Mouse (Mus musculus): ENCODE data around the gene Fbxo3.
A peak's percentile ranks its signal among the peaks of the same experiment; 100 is the strongest.
"Not testable (repeated sequence)": the region's sequence is repeated elsewhere in the genome, so short reads cannot be mapped to it uniquely, and the experiment has no call there.

Fbxo3 gene

DNA sequence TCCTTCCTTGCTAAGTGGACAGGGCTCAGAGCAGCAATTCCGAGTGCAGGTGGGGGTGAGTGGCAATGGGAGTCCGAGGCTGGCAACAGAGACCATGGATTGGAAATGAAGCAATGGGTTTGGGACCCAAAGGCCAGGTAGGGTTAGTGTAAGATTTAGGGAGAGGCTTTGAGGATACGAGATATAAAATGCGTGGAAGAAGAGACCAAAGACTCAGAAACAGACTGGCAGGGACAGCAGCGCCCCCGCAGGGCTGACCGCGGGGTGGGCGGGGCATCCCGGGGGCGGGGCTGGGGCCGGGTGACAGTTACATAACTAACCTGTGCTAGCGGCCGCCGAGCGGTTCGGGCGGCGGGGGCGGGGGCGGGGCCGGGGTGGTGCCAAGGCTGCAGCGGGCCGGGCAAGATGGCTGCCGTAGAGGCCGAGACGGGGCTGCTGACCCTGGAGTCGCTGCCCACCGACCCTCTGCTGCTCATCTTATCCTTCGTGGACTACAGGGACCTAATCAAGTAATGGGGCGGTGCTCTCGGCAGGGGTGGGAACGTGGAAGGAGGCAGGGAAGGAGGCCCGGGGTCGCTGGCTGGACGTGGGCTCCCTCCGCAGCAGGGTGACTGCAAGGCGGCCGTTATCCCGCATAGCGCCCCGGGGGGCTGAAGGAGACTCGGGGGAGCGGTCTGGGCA is at the start of gene Fbxo3:
Gene Fbxo3, plus strand, starts transcription at position 264 of the 681 bp plus-strand sequence.
- peak; percentile 76 to 83 for DNase-seq (ENCODE audit: low read depth in 2 of 2, low spot score in 2 of 2)

DNA sequence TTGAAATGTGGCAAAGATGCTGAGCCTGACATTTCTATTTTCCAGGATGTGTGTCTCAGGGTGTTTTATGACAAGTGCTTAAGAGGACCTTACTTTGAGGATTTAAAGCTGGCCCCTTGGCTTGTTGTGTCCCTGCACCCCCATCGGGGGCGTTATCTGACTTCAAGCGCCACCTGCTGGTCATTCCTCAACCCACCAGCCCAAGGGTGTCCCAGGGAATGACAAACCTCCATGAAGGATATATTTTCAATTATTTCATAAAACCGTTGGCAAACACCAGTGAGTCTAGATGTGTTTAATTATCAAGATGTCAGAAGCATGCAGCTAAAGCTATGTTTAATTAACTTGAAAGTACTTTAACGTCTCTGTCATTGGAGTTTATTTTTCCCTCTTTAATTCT is 45.3 kb upstream of the Fbxo3 start:
- peak; percentile 48 to 61 for DNase-seq (ENCODE audit: low read depth in 2 of 2, low spot score in 2 of 2)

DNA sequence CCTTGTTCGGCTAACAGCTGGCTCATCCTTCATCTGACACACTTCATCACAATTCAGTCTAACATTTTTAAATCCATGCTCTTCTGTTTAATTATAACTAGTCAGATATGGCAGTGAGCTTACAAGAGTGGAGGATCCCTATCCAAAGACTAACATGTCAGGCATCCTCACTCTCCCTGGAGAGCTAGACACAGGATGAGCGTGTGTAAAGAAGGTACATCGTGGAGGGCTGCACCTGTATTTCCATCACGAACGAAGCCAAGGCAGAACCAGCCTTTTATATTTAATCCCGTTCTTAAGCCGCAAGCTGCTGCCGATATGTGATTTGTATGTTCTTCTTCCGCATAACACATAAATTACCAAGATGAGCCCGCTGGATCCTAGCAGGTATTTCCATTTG is 44.4 kb upstream of the Fbxo3 start:
- DNase-seq (ENCODE audit: low read depth in 2 of 2, low spot score in 2 of 2): no peak

DNA sequence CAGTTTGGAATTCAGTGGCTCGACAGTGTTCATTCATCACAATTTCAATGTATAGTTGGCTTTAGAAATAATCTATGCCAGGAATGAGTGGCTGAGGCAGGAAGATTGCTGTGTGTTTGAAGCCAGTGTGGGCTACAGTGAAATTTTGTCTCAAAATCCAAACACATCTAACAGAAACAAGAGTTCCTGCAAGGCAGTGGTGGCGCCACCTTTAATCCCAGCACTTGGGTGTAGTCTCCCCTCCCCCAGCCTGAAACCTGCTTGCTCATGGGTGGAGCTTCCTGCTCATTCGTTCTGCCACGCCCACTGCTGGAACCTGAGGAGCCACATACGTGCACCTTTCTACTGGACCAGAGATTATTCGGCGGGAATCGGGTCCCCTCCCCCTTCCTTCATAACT is 39.9 kb upstream of the Fbxo3 start:
- not testable (repeated sequence) for DNase-seq (ENCODE audit: low read depth in 2 of 2, low spot score in 2 of 2)

DNA sequence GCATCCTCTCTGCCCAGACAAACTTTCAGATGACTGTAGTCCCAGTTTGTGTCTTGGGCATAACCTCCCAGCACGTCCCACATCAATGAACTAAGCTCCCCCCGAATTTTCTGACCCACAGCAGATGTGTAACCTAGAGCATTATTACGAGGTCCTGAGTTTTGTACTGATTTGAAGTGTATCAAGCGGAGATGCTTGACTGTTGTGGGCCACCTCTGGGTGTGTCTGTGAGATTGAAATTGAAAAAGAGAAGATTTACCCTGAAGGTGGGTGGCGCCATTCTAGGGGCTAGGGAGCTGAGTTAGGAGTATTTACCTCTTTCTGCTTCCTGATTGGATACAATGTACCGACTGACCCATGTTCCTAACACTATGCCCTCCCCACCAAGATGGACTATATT is 37.8 kb upstream of the Fbxo3 start:
- DNase-seq (ENCODE audit: low read depth in 2 of 2, low spot score in 2 of 2): no peak

DNA sequence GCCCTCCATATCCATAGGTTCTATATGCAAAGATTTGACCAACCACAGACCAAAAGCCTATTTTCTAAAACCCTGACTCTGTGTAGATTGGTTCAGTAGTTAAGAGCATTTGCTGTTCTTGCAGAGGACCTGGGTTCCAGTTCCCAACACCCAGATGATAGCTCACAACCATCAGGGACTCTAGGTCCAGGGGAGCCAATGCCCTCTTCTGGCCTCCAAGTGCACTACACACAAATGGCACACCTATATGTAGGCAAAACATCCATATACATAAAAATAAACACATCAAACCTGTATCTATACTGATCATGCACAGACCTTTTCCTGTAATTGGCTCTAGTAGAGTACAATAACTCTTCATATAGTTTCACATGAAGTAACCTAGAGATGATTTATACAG is 36.2 kb upstream of the Fbxo3 start:
- no peak for DNase-seq (ENCODE audit: low read depth in 2 of 2, low spot score in 2 of 2)

DNA sequence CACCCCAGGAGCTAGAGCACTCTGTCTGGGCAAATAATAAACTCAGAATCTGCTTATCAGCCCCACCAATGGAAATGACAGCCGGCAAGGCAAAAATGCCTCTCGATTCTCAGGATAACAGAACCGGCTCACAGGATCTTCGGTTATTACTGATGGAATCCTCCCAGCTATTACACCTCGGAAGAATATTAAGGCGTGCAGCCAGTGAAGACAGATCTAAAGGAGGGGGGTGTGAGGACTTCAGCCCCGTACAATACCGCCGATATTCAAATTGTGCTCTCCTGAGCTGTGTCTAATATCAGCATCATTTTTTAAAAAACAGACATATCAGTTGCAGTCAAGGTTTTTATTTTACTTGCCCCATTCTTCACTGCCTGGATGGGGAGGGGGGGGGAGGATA is 35.4 kb upstream of the Fbxo3 start:
- DNase-seq (ENCODE audit: low read depth in 2 of 2, low spot score in 2 of 2): no peak

DNA sequence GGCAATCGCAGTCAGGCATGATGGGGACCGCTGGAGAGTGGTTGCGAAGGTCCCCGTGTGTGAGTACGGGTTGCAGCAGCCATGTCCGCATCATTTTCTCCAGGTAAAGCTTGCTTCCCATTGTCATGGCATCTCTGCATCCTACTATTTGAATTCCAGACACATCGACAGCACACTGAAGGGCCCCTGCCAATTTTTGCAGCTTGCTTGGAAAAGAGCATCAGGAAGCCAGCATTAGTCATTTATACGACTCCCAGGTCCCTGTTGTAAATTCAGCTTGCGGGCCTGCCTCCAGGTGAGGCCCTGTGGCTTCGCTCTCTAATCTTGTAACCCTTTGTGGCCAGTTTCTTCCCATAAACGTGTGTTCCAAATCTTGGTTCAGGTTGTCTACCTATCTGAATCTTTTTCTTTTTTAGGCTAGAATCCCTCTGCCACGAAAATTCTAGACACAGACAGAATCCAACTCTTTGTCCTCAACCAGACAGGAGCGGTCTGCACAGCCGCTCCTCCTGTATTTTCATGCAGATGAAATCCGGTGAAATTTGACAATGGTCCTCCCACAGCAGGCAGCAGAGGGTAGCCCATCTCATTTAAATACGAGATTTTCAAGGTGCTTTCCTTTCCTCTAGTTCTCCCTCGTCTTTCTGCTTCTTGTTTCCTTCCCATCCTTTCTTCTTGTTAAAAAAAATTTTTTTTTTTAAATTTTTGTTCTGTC is 34.7 kb upstream of the Fbxo3 start:
- no peak for DNase-seq (ENCODE audit: low read depth in 2 of 2, low spot score in 2 of 2)

DNA sequence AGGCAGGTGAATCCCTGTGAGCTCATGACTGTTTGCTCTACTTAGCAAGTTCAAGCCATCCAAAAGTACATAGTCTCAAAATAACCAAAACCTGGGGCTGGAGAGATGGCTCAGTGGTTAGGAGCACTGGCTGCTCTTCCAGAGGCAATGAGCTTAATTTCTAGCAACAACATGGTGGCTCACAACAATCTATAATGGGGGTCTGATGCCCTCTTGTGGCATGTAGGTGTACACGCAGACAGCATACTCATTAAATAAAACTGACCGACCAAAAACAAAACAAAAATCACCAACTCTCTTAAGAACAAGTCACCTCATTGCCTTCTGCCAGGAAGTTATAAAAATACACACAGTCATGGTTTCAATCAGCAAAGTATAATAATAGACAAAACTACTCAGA is 26.4 kb upstream of the Fbxo3 start:
- DNase-seq (ENCODE audit: low read depth in 2 of 2, low spot score in 2 of 2): no peak

DNA sequence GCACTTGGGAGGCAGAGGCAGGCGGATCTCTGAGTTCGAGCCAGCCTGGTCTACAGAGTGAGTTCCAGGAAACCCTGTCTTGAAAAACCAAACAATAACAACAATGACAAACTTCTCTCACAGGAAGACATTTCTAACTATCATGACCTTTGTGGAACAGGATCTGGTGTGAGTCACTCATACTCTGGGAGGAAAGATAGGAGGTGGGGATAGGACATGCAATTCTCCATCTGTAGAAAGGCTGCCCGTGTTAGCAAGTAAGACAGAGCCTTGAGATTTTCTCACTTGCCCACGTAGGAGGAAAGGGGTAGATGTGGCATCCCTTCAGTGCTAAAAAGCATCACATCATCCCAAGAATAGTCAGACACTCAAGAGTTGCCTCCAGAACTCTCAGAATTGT is 25.7 kb upstream of the Fbxo3 start:
- no peak for DNase-seq (ENCODE audit: low read depth in 2 of 2, low spot score in 2 of 2)

DNA sequence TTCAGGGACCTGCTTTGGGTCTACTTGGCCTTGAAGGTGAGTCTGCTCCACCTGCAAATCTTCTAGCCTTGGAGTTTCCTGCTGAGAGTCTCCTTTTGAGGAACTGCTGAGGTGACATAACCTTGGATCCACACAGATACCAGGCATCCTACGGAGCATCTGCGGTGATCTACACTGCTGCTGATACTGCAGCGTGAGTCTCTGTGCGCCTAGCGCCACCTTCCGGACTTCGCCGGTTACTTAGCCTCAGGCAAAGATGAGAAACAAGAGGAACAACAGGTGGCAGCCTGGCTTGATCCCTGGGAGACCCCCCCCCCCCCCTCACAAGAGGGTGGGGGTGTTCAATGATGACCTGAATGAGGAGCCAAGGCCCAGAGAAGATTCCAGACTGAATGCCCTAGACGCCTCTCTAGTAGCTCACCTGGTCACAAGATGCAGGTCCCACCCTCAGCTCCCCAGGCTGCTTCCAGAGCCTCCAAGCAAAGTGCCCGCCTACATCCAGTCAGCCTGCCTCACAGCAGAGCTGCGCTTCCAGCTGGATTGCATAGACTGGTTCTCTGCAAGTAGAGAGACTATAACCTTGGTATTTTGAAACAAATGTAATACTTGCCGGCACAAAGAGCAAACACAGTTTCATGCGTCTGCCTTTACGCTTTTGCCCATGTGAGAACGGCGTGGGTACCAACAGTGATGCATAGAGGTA is 24.7 kb upstream of the Fbxo3 start:
- peak in 1 of 2 experiments; percentile 18 for DNase-seq (ENCODE audit: low read depth in 2 of 2, low spot score in 2 of 2)

DNA sequence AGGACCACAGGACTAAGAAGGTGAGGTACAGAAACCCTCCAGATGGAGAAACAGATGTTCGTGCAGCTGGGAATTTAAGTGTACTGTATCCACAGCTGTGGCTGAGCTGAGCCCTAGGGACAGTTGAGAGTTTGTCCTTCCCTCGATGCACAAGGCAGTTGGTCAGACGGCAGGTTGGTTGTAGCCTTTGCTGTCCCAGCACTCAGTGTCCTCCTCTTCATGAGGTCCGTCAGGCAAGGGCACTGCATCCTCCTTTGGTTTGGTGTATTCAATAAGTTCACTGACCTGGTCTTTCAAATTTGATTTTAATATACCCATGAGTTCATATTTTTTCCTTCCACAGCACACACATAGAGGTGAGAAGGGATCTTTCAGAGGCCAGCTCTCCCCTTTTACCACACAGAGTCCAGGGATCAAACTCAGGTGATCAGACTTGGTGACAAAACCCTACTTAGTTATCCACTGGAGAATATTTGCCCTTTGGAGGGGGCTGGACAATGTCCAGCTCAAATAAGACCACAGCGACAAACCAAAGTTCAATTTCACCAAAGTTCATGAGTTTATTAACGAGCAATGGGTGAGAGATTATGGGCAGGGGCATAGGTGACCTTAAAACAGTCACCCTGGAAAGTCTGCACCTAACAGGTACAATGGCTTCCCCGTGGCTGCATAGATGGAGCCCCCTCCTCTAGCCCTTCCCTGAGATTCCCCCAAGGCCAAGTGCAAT is 19.6 kb upstream of the Fbxo3 start:
- DNase-seq (ENCODE audit: low read depth in 2 of 2, low spot score in 2 of 2): no peak

DNA sequence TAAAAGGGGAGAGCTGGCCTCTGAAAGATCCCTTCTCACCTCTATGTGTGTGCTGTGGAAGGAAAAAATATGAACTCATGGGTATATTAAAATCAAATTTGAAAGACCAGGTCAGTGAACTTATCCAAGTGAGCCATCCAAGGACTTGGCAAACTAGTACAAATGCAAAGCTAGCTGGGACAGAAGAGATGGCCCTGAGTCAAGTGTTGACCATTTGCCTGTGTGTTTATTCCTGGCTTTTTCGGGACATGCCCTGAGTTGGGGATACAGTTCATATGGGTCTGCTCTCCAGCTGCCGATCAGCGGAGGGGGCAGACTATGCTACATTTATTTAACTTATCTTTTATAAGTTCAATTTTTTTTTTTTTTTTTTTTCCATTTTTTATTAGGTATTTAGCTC is 18.7 kb upstream of the Fbxo3 start:
- DNase-seq (ENCODE audit: low read depth in 2 of 2, low spot score in 2 of 2): not testable (repeated sequence)

DNA sequence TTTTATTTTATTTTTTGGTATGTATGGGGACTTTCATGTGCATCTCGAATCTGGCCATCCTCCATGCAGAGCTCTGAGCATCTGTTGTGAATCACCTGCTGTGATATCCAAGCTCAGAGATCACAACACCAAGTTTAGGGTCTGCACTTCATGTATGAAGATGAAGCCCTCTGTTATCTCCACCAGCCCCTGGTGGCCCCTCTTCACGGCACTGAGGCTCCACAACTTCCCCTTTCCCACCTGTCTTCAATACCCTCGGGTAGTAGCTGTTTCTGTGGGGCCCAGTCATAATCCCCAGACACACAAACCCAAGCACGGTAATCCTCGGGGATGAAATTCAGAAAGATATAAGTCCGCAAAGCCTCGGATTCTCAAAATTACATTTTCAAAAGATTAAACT is 4.4 kb upstream of the Fbxo3 start:
- no peak for DNase-seq (ENCODE audit: low read depth in 2 of 2, low spot score in 2 of 2)

DNA sequence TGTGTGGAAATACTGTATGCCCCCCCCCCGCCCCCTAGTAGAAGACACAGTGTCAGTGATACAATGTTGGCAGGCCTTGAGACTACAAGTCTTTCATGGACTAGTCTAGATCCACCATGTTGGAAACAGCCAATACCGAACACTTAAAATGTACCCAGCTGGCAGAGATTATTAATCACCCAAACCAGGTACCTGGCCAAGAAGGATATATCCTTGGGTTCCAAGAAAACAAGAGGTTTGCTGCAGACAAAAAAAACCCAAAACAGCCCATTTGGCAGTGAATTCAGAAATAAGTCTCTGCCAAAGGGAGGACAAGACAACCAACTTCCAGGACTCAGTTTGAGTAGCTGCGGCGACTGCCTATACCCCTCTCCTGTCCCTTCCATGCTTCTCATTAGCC is 2.9 kb upstream of the Fbxo3 start:
- DNase-seq (ENCODE audit: low read depth in 2 of 2, low spot score in 2 of 2): no peak

DNA sequence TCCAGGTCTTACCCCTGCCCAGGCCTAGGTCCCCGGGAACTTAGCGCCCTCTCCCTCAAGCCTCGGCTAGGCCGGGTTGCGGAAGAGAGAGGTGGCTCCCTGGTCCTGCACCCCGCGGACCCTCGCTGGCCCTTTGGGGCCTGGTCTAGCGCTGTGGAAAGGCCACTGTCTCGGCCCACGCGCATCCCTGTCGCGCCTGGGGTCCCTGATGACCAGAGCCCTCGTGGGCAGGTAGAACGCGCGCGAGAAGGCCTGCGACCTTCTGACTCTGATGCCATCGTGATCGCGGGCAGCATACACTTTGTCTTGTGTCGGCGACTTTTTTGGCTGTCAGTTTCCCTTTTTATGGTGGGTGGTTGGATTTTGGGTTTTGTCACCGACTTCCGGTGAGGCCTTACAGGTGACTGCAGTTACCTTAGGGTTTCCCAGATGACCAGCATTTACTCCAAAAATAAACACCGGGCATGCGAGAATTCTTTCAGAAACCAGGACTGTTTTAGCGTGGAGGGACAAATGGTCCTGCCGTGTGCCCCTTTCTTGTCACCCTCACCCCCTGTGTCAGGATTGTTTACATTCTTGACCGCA is 710 bp downstream of the Fbxo3 start, which contains the start of gene 4931422A03Rik:
Gene 4931422A03Rik, minus strand, starts transcription at position 223 of the 585 bp plus-strand sequence.
- peak in 1 of 2 experiments; percentile 6 for DNase-seq (ENCODE audit: low read depth in 2 of 2, low spot score in 2 of 2)

DNA sequence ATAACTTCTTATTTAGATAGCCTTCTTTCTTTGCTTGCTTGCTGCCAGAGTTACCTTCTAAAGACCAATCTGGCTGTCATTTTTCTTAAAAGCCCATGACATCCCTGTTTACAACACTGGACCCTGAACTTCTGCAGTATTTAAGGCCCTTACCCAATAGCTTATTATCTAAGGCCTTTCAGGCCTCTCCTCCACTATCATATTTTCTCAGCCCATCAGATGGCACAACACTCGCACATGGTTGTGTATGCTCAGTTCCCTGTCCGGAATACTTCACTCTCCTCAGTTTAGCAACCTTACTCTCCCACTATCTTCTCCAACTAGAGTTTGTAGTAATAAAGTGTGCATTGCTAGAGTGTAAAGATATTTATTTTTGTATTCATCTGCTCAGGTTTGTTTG is 1.6 kb downstream of the Fbxo3 start:
- DNase-seq (ENCODE audit: low read depth in 2 of 2, low spot score in 2 of 2): no peak

DNA sequence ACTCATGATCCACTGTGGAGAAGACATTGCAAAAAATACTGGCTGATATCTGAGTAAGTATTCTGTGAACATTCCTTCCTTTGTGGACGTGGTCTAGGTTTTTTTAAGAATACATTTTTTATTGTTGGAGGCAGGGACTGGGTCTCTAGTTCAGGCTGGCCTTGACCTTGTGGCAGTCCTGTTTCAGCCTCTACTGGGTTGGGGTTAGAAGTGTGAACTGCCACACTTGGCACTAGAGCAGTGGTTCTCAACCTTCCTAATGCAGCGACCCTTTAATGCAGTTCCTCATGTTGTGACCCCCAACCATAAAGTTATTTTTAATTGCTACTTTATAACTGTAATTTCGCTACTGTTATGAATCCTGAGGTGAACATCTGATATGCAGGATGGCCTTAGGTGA is 2.9 kb downstream of the Fbxo3 start:
- DNase-seq (ENCODE audit: low read depth in 2 of 2, low spot score in 2 of 2): no peak

DNA sequence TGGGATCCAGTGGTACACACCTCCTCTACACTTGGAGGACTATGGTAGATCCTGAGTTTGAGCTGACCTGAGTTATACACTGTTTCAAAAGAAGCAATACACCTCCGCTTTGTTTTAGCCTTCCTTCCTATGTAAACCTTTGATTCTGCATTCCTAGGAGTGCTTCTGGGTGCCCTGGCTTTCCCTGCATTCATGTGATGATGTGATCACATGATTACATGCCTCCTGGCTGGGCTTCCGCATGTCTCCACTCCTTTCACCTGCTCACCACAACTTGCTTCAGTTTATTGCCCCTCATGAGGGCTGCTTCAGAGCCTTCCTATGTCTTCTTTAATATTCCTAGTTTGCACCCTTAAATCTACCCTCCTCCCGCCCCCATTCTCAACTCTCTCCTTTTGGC is 4.5 kb downstream of the Fbxo3 start:
- no peak for DNase-seq (ENCODE audit: low read depth in 2 of 2, low spot score in 2 of 2)

DNA sequence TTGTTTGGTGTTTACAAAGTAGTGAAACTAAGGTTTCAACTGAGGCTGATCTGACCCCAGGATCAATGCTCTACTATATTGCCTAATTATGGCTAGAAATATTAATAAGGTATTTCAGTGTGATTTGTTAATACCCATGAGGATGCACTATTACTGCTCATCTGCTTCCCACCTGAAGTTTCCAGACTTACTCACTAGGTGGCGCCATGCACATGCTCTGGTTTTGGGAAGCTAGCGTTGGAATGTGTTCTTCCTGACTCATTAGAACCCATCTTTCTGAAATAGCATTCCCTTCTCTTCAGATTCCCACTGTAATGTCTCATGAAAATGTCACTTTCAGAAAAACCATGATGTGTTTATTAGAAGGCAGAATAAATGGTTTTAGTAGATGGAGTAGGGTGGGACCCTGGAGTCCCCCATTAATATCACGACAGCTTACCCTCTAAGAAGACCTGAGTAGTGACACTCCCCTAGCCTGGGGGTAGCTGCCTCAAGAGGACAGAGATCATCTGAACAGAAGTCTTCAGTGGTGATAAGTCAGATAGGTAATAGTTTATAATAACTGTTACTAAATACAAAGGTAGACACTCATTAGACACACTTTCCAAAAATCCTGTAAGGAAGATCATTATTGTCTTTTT is 7.4 kb downstream of the Fbxo3 start:
- DNase-seq (ENCODE audit: low read depth in 2 of 2, low spot score in 2 of 2): peak; percentile 4 to 11

DNA sequence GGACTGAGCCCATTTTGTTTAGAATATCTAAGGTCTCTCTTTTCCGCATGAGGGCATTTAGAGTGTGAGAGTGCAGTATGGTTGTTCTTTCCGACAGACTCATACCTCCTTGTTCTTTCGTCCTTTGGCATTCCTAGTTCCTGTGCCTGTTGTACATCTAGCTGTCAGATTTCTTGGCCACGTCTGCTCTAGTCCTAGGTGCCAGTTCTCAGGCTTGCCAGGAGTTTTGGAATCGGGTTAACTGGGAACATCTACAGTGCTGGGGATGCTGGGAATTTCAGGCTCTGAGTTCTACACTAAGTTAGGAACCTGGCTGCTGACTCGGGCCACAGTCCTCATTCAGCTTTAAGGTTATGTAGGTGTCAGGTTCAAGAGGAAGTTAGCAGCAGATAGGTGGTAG is 8.1 kb downstream of the Fbxo3 start:
- no peak for DNase-seq (ENCODE audit: low read depth in 2 of 2, low spot score in 2 of 2)
